Mouse (Mus musculus) midbrain, embryonic 14.5 days (tissue): ENCODE measurements around the gene Lclat1. TPM values are rescaled to one million over a fixed set of nuclear protein-coding genes. Genes with fewer than 3 reads are reported as not detected.

ENCODE experiments used
- ATAC-seq: fragments of 200-750 bp; cut with Nextera tagmentation; 2 replicates; pipeline ENCODE4 v1.8.0; 2017; ENCODE audit warnings: moderate number of reproducible peaks, moderate library complexity; ENCODE audit not compliant: low FRiP score, low TSS enrichment
- DNase-seq: peaks from one replicate; pipeline ENCODE4 v3.0.0-alpha.2; 2015
- H3K27ac ChIP-seq: fragments of 300-500 bp; sonication (generic); replicated peaks from 2 replicates; pipeline ENCODE4 v1.5.1; 2014; ENCODE audit warnings: mild to moderate bottlenecking, low read depth, low read length, moderate library complexity
- H3K27me3 ChIP-seq: fragments of 300-500 bp; sonication (generic); 2 replicates; pipeline ENCODE4 v1.6.1; 2014; ENCODE audit warnings: low read length, control low read depth, mixed read lengths; ENCODE audit not compliant: control insufficient read depth, insufficient read depth
- H3K36me3 ChIP-seq: fragments of 300-500 bp; sonication (generic); 2 replicates; pipeline ENCODE4 v1.6.1; 2014; ENCODE audit warnings: low read length, control low read depth; ENCODE audit not compliant: control insufficient read depth, insufficient read depth
- H3K4me1 ChIP-seq: fragments of 300-500 bp; sonication (generic); 2 replicates; pipeline ENCODE4 v1.6.1; 2014; ENCODE audit warnings: mild to moderate bottlenecking, antibody characterized with exemption, low read length, control low read depth; ENCODE audit not compliant: control insufficient read depth, insufficient read depth
- H3K4me2 ChIP-seq: fragments of 300-500 bp; sonication (generic); 2 replicates; pipeline ENCODE4 v1.6.1; 2014; ENCODE audit warnings: mild to moderate bottlenecking, low read length, moderate library complexity
- H3K4me3 ChIP-seq: fragments of 300-500 bp; sonication (generic); replicated peaks from 2 replicates; pipeline ENCODE4 v1.5.1; 2014; ENCODE audit warnings: low read depth, low read length
- H3K9ac ChIP-seq: fragments of 300-500 bp; sonication (generic); replicated peaks from 2 replicates; pipeline ENCODE4 v1.6.1; 2014; ENCODE audit warnings: mild to moderate bottlenecking, low read length, moderate library complexity
- H3K9me3 ChIP-seq: fragments of 300-500 bp; sonication (generic); 2 replicates; pipeline ENCODE4 v1.6.1; 2016; ENCODE audit warnings: low read length, control low read depth, mixed read lengths; ENCODE audit not compliant: control insufficient read depth
- WGBS: fragments of 180-500 bp; shearing (Covaris S2); extraction: QIAGEN DNeasy Blood & Tissue Kit; methylation state at CpG from one replicate; pipeline ENCODE4 v1.1.7; 2014; 5-methylcytosine and 5-hydroxymethylcytosine counted together
- polyA plus RNA-seq: library from polyadenylated mRNA; unstranded; fragments of >200 nt; fragmentation: Nextera tagmentation; extraction: Ambion mirVana; gene quantifications from 2 replicates; pipeline ENCODE4 v1.2.1, GENCODE M21; 2014

The Lclat1 gene
- polyA plus RNA-seq, 1 experiment from 2014 or later, result 16.9 TPM

DNA sequence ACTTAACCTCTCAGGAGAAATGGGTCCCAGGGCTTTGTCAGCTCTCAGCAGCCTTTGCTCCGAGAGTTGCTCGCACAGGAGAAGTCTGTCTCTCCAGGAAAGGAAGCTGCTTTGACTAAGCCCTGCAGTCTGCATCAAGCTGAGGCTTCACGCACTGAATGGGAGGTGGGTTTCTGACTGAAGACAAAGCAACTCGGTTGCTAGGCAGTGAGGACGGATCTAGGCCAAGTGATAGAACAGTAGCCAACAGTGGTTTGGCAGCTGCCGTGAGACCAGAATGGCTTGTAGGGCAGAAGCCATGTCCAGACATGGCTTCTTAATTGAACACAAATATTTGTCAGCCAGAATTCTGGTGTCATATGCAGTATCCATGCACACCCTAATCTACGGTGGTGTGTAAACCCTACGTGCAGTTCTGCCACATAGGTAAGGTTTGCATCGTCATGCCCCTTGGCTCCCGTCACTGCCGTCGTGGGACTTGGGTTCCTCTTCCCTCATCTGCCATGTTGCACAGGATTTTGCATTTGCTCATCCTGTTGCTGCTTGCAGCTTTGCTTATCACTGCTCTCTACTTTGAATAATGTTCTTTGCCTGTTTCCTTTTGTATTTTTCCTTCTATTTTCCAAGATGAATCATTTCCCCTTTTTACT is 122.7 kb downstream of the Lclat1 start:
- Histone ChIP-seq H3K36me3 (no peaks in the 10 kb centered on the region), H3K27ac (no peak overlapping the region), H3K9me3 (no peaks in the 10 kb centered on the region), H3K4me2 (no peak overlapping the region), H3K4me3 (no peak overlapping the region), H3K27me3 (no peaks in the 10 kb centered on the region), H3K9ac (no peak overlapping the region), H3K4me1 (peaks cover 11% of the 10 kb centered on the region)
- DNase-seq, result peak; percentile 51
- no peak for ATAC-seq
- WGBS, result 62% methylated on average over 12 of the region's 12 CpGs

DNA sequence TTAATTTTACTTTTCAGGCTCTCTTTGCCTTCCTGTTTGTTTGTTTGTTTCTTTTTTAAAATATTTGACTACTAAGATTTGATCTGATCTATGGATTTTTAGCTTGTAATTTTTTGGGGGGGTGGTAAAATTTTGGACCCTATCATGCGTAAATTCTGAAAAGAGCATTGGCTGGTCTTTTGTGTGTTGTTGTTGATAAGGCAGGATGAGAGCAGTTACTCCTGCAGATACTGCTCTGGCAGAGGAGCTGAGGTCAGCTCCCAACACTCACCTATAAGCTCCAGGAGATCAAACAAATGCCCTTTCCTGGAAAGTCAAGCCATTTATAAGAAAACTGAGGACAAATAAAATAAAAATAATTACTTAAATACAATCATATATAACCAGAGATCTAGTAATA is 123.6 kb downstream of the Lclat1 start:
- no peak for ATAC-seq
- H3K9me3 ChIP-seq, result no peaks in the 10 kb centered on the region

DNA sequence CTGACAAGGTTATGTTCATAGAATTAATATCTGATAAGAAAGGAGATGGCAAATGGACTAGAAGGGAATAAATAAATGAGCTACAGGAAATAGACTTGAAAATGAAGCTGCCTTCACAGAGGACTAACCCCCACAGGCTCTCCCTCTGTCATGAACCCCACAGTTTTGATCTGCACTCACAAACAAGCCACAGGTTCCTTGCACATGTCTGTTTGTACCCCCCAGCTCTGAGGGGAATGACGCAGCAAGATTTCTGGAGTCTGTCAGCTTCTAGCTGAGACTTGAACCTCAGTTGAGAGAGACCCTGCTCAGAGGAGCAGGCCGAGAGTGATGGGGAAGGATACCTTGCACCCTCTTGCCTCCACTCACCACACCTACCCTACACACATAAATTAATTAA is 124.8 kb downstream of the Lclat1 start:
- H3K36me3 ChIP-seq, result no peaks in the 10 kb centered on the region
- no peak overlapping the region for H3K27ac ChIP-seq
- ATAC-seq, result no peak
- H3K9me3 ChIP-seq, result no peaks in the 10 kb centered on the region
- no peaks in the 10 kb centered on the region for H3K4me1 ChIP-seq
- 96% methylated on average over 2 of the region's 2 CpGs for WGBS
- H3K4me3 ChIP-seq, result no peak overlapping the region
- no peak overlapping the region for H3K9ac ChIP-seq
- H3K27me3 ChIP-seq, result no peaks in the 10 kb centered on the region
- no peak for DNase-seq
- H3K4me2 ChIP-seq, result no peak overlapping the region

More for the DNA sequence above, 123.6 kb downstream of the Lclat1 start:
- Histone ChIP-seq H3K36me3 (no peaks in the 10 kb centered on the region), H3K27me3 (no peaks in the 10 kb centered on the region), H3K4me3 (no peak overlapping the region), H3K27ac (no peak overlapping the region), H3K4me2 (no peak overlapping the region), H3K4me1 (peaks cover 3% of the 10 kb centered on the region), H3K9ac (no peak overlapping the region)
- WGBS, result 95% methylated on average over 1 of the region's 1 CpGs
- no peak for DNase-seq

DNA sequence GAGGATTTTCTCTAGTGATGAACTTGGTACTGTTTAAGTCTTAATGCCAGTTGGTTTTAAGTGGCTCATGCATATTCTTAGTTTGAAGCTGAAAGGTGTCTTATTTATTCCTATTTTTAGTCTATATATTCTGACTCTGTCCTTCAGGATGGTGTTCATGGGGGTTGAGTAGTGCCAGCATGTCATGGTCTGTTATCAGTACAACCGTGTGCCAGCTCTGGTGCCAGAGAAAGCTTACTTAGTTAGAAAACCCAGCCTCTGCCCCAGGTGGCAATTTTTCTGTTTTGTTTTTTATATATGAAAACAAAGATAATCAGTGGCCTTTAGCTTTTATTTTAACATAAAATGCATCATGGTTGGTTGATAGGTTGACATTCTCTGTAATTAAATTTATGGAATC is 126.2 kb downstream of the Lclat1 start:
- no peaks in the 10 kb centered on the region for H3K27me3 ChIP-seq
- DNase-seq, result no peak
- no peak overlapping the region for H3K4me2 ChIP-seq
- H3K9ac ChIP-seq, result no peak overlapping the region
- H3K36me3 ChIP-seq, result no peaks in the 10 kb centered on the region
- 95% methylated on average over 1 of the region's 1 CpGs for WGBS
- H3K27ac ChIP-seq, result no peak overlapping the region
- H3K4me1 ChIP-seq, result no peaks in the 10 kb centered on the region
- ATAC-seq, result no peak
- no peaks in the 10 kb centered on the region for H3K9me3 ChIP-seq
- H3K4me3 ChIP-seq, result no peak overlapping the region

DNA sequence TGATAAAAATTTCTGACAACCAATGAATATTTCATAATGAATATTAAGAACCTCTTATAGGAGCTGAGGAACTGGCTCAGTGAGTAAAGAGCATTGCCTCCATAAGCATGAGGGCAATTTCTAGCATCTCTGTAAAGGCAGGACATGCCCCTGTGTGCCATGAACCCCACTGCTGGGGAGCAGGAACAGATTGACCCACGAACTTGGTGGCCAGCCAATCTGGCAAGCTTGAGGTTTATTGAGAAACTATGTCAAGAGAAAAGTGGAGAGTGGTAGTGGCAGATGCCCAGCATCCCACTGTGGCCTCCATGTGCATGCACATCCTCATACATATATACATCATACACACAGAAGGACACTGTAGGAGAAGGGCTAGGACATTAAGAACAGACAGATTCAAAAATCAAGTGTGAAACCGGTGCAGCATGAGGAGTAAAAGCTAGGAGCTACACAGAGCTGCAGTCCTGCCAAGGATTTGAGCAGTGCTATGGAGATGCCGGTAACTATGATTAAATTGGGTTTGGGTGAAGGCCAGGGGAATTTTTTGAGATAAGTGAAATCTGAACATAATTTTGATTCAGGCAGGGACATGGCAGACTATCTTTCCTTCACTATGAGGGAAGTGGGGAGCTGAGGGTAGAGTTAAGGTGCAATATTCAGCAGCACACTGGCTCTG is 129.5 kb downstream of the Lclat1 start:
- DNase-seq, result no peak
- no peak overlapping the region for H3K4me3 ChIP-seq
- H3K9me3 ChIP-seq, result no peaks in the 10 kb centered on the region
- no peaks in the 10 kb centered on the region for H3K4me1 ChIP-seq
- H3K27ac ChIP-seq, result no peak overlapping the region
- 79% methylated on average over 3 of the region's 3 CpGs for WGBS
- H3K9ac ChIP-seq, result no peak overlapping the region
- ATAC-seq, result no peak
- no peaks in the 10 kb centered on the region for H3K27me3 ChIP-seq
- H3K36me3 ChIP-seq, result no peaks in the 10 kb centered on the region
- H3K4me2 ChIP-seq, result no peak overlapping the region

DNA sequence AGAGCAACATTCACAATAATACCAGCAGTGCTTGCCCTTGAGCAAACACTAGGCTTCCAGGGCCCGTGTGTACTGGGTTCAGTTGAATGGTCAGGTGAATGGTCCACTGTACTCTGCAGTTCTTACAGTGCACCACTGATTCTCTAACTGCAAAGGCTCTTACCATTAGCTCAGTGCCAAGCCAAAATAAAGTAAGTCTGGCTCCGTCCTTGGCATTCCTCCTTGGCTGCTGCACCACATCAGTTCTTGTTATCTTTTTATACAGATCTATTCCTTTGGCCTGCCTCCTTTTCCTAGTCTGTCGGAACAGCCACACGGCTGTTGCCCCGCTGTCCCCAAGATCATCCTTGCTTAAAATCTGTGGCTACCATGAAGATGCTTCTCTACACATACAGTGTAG is 130.7 kb downstream of the Lclat1 start:
- Histone ChIP-seq H3K4me1 (no peaks in the 10 kb centered on the region), H3K9ac (no peak overlapping the region), H3K27ac (no peak overlapping the region), H3K4me2 (no peak overlapping the region), H3K4me3 (no peak overlapping the region), H3K27me3 (no peaks in the 10 kb centered on the region), H3K9me3 (no peaks in the 10 kb centered on the region), H3K36me3 (no peaks in the 10 kb centered on the region)
- DNase-seq (no peak), ATAC-seq (no peak)
- WGBS, result 94% methylated on average over 5 of the region's 5 CpGs

DNA sequence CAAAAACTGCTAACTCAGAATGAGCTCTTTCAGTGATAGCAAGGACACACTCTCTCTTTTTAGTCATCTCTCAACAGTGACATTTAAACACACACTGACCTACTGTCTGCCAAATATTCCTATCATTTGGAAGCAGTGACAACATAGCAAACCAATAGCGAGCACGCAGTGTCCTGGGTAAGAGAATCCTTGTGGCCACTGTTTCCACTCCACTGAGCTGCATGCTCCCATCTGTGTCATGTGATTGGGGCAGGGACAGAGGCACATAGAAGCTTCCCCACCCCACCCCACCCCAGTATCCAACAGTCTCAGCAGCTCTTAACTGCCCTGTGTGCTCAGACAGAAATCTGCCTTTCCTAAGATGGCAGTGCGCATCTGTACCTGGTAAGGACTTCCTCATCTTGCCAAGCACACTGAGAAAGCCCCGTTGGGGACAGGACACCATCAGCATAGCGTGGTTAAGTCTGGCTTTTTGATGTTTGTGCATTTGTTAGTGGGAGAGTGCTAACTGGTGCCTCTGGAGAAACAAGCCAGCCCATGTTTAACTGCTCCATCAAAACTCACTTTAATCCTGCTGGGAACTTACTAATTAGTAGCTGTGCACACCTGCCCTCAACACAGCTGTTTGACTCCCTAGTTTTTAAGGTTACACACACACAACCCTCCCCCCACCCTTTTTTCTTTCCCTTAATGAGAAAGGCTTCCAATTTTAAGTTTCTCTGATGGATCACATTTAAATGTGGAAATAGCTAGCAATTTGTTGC is 133.5 kb downstream of the Lclat1 start:
- Histone ChIP-seq H3K4me2 (no peak overlapping the region), H3K27me3 (no peaks in the 10 kb centered on the region), H3K4me1 (no peaks in the 10 kb centered on the region), H3K36me3 (no peaks in the 10 kb centered on the region), H3K4me3 (no peak overlapping the region), H3K9me3 (no peaks in the 10 kb centered on the region), H3K9ac (no peak overlapping the region), H3K27ac (no peak overlapping the region)
- 84% methylated on average over 5 of the region's 5 CpGs for WGBS
- DNase-seq (no peak), ATAC-seq (no peak; the same call in 1 of the 2 replicates)

DNA sequence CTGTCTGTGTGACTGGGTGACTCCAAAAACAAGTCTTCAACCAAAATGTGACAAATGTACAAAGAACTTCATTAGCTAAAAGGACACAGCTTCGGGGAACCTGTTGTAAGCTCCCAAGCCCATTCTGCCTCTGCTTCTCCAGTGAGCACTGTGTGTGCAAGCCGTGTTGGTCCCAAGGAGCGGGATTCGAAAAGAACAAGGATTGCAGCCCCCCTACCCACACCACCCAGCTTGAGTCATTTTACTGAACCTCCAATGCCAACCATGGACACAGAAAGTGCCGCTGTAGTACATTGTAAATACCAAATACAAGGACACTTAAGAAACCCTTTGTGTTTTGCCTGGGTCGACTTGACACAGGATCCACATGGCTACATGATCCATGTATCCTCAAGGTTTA is 135.9 kb downstream of the Lclat1 start:
- H3K4me1 ChIP-seq, result no peaks in the 10 kb centered on the region
- no peak for DNase-seq
- no peak overlapping the region for H3K9ac ChIP-seq
- no peak for ATAC-seq
- no peaks in the 10 kb centered on the region for H3K36me3 ChIP-seq
- WGBS, result 94% methylated on average over 6 of the region's 6 CpGs
- no peaks in the 10 kb centered on the region for H3K27me3 ChIP-seq
- H3K4me3 ChIP-seq, result no peak overlapping the region
- H3K9me3 ChIP-seq, result no peaks in the 10 kb centered on the region
- no peak overlapping the region for H3K4me2 ChIP-seq
- no peak overlapping the region for H3K27ac ChIP-seq
